Mouse (Mus musculus): ENCODE data around the gene Cxadr.

DNA sequence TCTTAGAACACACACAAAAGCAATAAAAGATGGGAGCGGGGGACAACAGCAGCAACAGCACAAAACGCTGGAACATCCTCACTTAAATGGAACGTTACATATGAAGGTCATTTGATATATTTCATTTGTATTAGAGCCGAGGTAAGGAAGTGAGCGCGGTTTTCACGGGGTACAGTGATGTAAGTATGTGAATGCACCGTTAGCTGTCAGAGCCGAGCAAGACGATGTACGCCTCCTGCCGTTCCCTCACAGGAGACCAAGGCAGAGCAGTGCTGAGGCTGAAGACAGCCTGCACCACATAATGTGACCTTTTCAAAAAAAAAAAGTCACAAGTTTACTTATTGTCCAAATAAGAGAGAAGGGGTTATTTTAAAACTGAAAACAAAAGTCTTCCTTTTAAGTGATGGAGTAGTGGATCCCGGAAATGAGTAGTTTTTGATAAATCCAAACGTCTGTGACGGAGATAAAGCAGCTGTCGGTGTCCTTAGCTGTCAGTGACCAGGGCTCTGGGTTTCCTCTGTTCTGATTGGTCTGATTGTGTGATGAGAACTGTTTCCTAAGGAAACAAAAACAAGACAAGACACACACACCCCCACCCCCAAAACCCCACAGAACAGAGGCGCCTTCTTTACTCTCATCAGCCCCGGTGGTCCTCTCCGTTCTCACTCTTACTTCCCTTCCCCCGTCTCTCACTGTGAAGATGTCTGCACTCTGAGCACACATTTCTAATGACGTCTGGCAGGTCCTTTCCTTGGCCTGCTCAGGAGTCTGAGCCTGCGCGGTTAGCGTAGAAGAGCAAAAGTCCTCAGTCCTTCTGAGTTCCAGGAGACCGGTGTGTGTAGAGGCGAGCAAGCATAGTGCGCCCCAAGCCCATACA lies 24.9 kb downstream of the Cxadr start:
- no peak for TF ChIP-seq CTCF (IDR thresholded peaks at IDR 0.05; ENCODE audit: control insufficient read depth, insufficient read depth, low read length)
- TF ChIP-seq POLR2A (IDR thresholded peaks at IDR 0.05; ENCODE audit: borderline replicate concordance, control insufficient read depth, low read depth, low read length), result no peak
